Mouse (Mus musculus): Measurements from ENCODE around the gene Prkar2b. TPM values are rescaled to one million over a fixed set of nuclear protein-coding genes. Genes with fewer than 3 reads are reported as not detected.

The Prkar2b gene
- total and polyA plus RNA-seq, 2 experiments from 2014 or later = 102 to 124 TPM

- ATAC-seq (0 out of 2 replicates have a peak, but pooled peaks have one; percentile 46), DNase-seq (ENCODE audit: low spot score) (peak; percentile 64)
- no peaks in the 10 kb centered on the region for H3K4me1 ChIP-seq (ENCODE audit: insufficient read depth, low read length)
- TF ChIP-seq CTCF (IDR thresholded peaks at IDR 0.05; ENCODE audit: low read depth) = peak; percentile 71
- no peaks in the 10 kb centered on the region; the same call in 1 of the 2 replicates for H3K36me3 ChIP-seq (ENCODE audit: insufficient read depth, low read length)
- no peak overlapping the region for H3K4me3 ChIP-seq (ENCODE audit: low read length)
- no peak overlapping the region for H3K9ac ChIP-seq (replicated peaks; ENCODE audit: low read length)
- WGBS = 54% methylated on average over 7 of the region's 7 CpGs
- no peaks in the 10 kb centered on the region for H3K9me3 ChIP-seq (ENCODE audit: low read length)
- H3K4me2 ChIP-seq (ENCODE audit: low read depth, low read length) = no peak overlapping the region
- no peak overlapping the region for H3K27ac ChIP-seq
- no peaks in the 10 kb centered on the region for H3K27me3 ChIP-seq (ENCODE audit: insufficient read depth, low read length)
Observed at GRCm38 (mm10) chr12:31976544-31976943, 84.6 kb downstream of the Prkar2b start.

- no peaks in the 10 kb centered on the region for H3K4me1 ChIP-seq (ENCODE audit: insufficient read depth, low read length)
- H3K4me3 ChIP-seq (ENCODE audit: low read length) = no peak overlapping the region
- ATAC-seq (peak; percentile 83), DNase-seq (ENCODE audit: low spot score) (peak; percentile 79)
- no peaks in the 10 kb centered on the region for H3K27me3 ChIP-seq (ENCODE audit: insufficient read depth, low read length)
- H3K9me3 ChIP-seq (ENCODE audit: low read length) = no peaks in the 10 kb centered on the region
- no peaks in the 10 kb centered on the region; the same call in 1 of the 2 replicates for H3K36me3 ChIP-seq (ENCODE audit: insufficient read depth, low read length)
- H3K27ac ChIP-seq = no peak overlapping the region
- H3K9ac ChIP-seq (replicated peaks; ENCODE audit: low read length) = no peak overlapping the region
- TF ChIP-seq CTCF (IDR thresholded peaks at IDR 0.05; ENCODE audit: low read depth) = no peak
- no peak overlapping the region for H3K4me2 ChIP-seq (ENCODE audit: low read depth, low read length)
- WGBS = 48% methylated on average over 13 of the region's 13 CpGs
Observed at GRCm38 (mm10) chr12:31973473-31974172, 87.5 kb downstream of the Prkar2b start.

GRCm38 (mm10) chr12:31971547-31971946 is 89.5 kb downstream of the Prkar2b start:
- Histone ChIP-seq H3K27ac (no peak overlapping the region), H3K9ac (replicated peaks; ENCODE audit: low read length) (no peak overlapping the region), H3K36me3 (ENCODE audit: insufficient read depth, low read length) (no peaks in the 10 kb centered on the region; the same call in 1 of the 2 replicates), H3K4me3 (ENCODE audit: low read length) (no peak overlapping the region), H3K27me3 (ENCODE audit: insufficient read depth, low read length) (no peaks in the 10 kb centered on the region), H3K4me1 (ENCODE audit: insufficient read depth, low read length) (no peaks in the 10 kb centered on the region), H3K4me2 (ENCODE audit: low read depth, low read length) (no peak overlapping the region), H3K9me3 (ENCODE audit: low read length) (no peaks in the 10 kb centered on the region)
- 84% methylated on average over 8 of the region's 8 CpGs for WGBS
- ATAC-seq (no peak), DNase-seq (ENCODE audit: low spot score) (no peak)
- no peak for TF ChIP-seq CTCF (IDR thresholded peaks at IDR 0.05; ENCODE audit: low read depth)

- H3K9me3 ChIP-seq (ENCODE audit: low read length) = no peaks in the 10 kb centered on the region
- WGBS = 23% methylated on average over 1 of the region's 1 CpGs
Observed at GRCm38 (mm10) chr12:31969111-31969510, 92.0 kb downstream of the Prkar2b start.

GRCm38 (mm10) chr12:31967536-31967935 is 93.6 kb downstream of the Prkar2b start:
- Histone ChIP-seq H3K27ac (no peak overlapping the region), H3K9me3 (ENCODE audit: low read length) (no peaks in the 10 kb centered on the region), H3K27me3 (ENCODE audit: insufficient read depth, low read length) (no peaks in the 10 kb centered on the region), H3K36me3 (ENCODE audit: insufficient read depth, low read length) (no peaks in the 10 kb centered on the region; the same call in 1 of the 2 replicates), H3K4me1 (ENCODE audit: insufficient read depth, low read length) (no peaks in the 10 kb centered on the region), H3K4me2 (ENCODE audit: low read depth, low read length) (no peak overlapping the region), H3K4me3 (ENCODE audit: low read length) (no peak overlapping the region), H3K9ac (replicated peaks; ENCODE audit: low read length) (no peak overlapping the region)
- DNase-seq (ENCODE audit: low spot score) = peak; percentile 78
- 1% methylated on average over 2 of the region's 2 CpGs for WGBS
- ATAC-seq = peak; percentile 46; the same call in 1 of the 2 replicates
- TF ChIP-seq CTCF (IDR thresholded peaks at IDR 0.05; ENCODE audit: low read depth) = peak; percentile 93

More at GRCm38 (mm10) chr12:31969111-31969510, 92.0 kb downstream of the Prkar2b start:
- no peak for ATAC-seq
- no peak overlapping the region for H3K4me2 ChIP-seq (ENCODE audit: low read depth, low read length)
- no peak for DNase-seq (ENCODE audit: low spot score)
- H3K36me3 ChIP-seq (ENCODE audit: insufficient read depth, low read length) = no peaks in the 10 kb centered on the region; the same call in 1 of the 2 replicates
- H3K4me3 ChIP-seq (ENCODE audit: low read length) = no peak overlapping the region
- H3K27me3 ChIP-seq (ENCODE audit: insufficient read depth, low read length) = no peaks in the 10 kb centered on the region
- H3K4me1 ChIP-seq (ENCODE audit: insufficient read depth, low read length) = no peaks in the 10 kb centered on the region
- H3K9ac ChIP-seq (replicated peaks; ENCODE audit: low read length) = no peak overlapping the region
- H3K27ac ChIP-seq = no peak overlapping the region
- TF ChIP-seq CTCF (IDR thresholded peaks at IDR 0.05; ENCODE audit: low read depth) = no peak

- DNase-seq (ENCODE audit: low spot score) (no peak), ATAC-seq (no peak)
- H3K27me3 ChIP-seq (ENCODE audit: insufficient read depth, low read length) = no peaks in the 10 kb centered on the region
- H3K9ac ChIP-seq (replicated peaks; ENCODE audit: low read length) = no peak overlapping the region
- no peak overlapping the region for H3K4me2 ChIP-seq (ENCODE audit: low read depth, low read length)
- no peak overlapping the region for H3K4me3 ChIP-seq (ENCODE audit: low read length)
- H3K36me3 ChIP-seq (ENCODE audit: insufficient read depth, low read length) = no peaks in the 10 kb centered on the region
- H3K9me3 ChIP-seq (ENCODE audit: low read length) = no peaks in the 10 kb centered on the region
- 90% methylated on average over 4 of the region's 4 CpGs for WGBS
- no peak for TF ChIP-seq CTCF (IDR thresholded peaks at IDR 0.05; ENCODE audit: low read depth)
- H3K27ac ChIP-seq = no peak overlapping the region
- no peaks in the 10 kb centered on the region for H3K4me1 ChIP-seq (ENCODE audit: insufficient read depth, low read length)
Observed at GRCm38 (mm10) chr12:31966405-31966804, 94.7 kb downstream of the Prkar2b start.
